Mouse (Mus musculus) limb, embryonic 13.5 days (tissue): Measurements from ENCODE around the gene Proser3. TPM values are rescaled to one million over a fixed set of nuclear protein-coding genes. Genes with fewer than 3 reads are reported as not detected.

ENCODE experiments used
- ATAC-seq: fragments of 200-750 bp; cut with Nextera tagmentation; 2 replicates; pipeline ENCODE4 v1.8.0; 2017; ENCODE audit warnings: low read depth, moderate number of reproducible peaks, moderate TSS enrichment; ENCODE audit not compliant: low FRiP score
- H3K27ac ChIP-seq: fragments of 300-500 bp; sonication (generic); 2 replicates; pipeline ENCODE4 v1.5.1; 2015; ENCODE audit warnings: inconsistent platforms, mild to moderate bottlenecking, moderate library complexity
- H3K27me3 ChIP-seq: fragments of 300-500 bp; sonication (generic); 2 replicates; pipeline ENCODE4 v1.6.1; 2015; ENCODE audit warnings: mild to moderate bottlenecking, inconsistent platforms
- H3K36me3 ChIP-seq: fragments of 300-500 bp; sonication (generic); 2 replicates; pipeline ENCODE4 v1.6.1; 2015; ENCODE audit warnings: inconsistent platforms, mild to moderate bottlenecking, moderate library complexity
- H3K4me1 ChIP-seq: fragments of 300-500 bp; sonication (generic); 2 replicates; pipeline ENCODE4 v1.6.1; 2015; ENCODE audit warnings: inconsistent platforms
- H3K4me2 ChIP-seq: fragments of 300-500 bp; sonication (generic); replicated peaks from 2 replicates; pipeline ENCODE4 v1.6.1; 2015; ENCODE audit warnings: inconsistent platforms, mild to moderate bottlenecking, moderate library complexity
- H3K4me3 ChIP-seq: fragments of 300-500 bp; sonication (generic); 2 replicates; pipeline ENCODE4 v1.5.1; 2015; ENCODE audit warnings: moderate library complexity, mild to moderate bottlenecking, inconsistent platforms
- H3K9ac ChIP-seq: fragments of 300-500 bp; sonication (generic); 2 replicates; pipeline ENCODE4 v1.6.1; 2015; ENCODE audit warnings: mild to moderate bottlenecking, inconsistent platforms
- H3K9me3 ChIP-seq: fragments of 300-500 bp; sonication (generic); 2 replicates; pipeline ENCODE4 v1.6.1; 2016; ENCODE audit warnings: inconsistent platforms
- WGBS: fragments of 180-500 bp; shearing (Covaris S2); methylation state at CpG from one replicate; pipeline ENCODE4 v1.1.7; 2015; 5-methylcytosine and 5-hydroxymethylcytosine counted together
- polyA plus RNA-seq: library from polyadenylated mRNA; unstranded; fragments of >200 nt; fragmentation: Nextera tagmentation; extraction: Ambion mirVana; gene quantifications from 2 replicates; pipeline ENCODE4 v1.2.1, GENCODE M21; 2015

The Proser3 gene
- polyA plus RNA-seq, 1 experiment from 2014 or later, result 13.9 TPM

GRCm38 (mm10) chr7:30567555-30567954, 15.5 kb upstream of the Proser3 start:
- no peak overlapping the region for H3K4me2 ChIP-seq
- 91% methylated on average over 11 of the region's 11 CpGs for WGBS
- H3K36me3 ChIP-seq, result peaks cover 70% of the 10 kb centered on the region
- no peak overlapping the region for H3K27ac ChIP-seq
- ATAC-seq, result no peak
- no peak overlapping the region for H3K4me3 ChIP-seq
- no peaks in the 10 kb centered on the region for H3K27me3 ChIP-seq
- H3K4me1 ChIP-seq, result peaks cover 7% of the 10 kb centered on the region
- no peak overlapping the region for H3K9ac ChIP-seq
- no peaks in the 10 kb centered on the region for H3K9me3 ChIP-seq

- H3K4me3 ChIP-seq, result no peak overlapping the region
These were observed 13.9 kb upstream of the Proser3 start for GRCm38 (mm10) chr7:30566033-30566432.

GRCm38 (mm10) chr7:30564970-30565571, 13.0 kb upstream of the Proser3 start, which contains the start of gene Igflr1:
Igflr1 (plus strand) TSS chr7:30565427.
- Histone ChIP-seq H3K4me1 (peaks cover 19% of the 10 kb centered on the region), H3K4me2 (peak within 1 kb of the TSS; percentile 82), H3K27ac (no peak within 1 kb of the TSS; the same call in 1 of the 2 replicates), H3K4me3 (peak within 1 kb of the TSS; percentile 74; the same call in 1 of the 2 replicates), H3K27me3 (no peaks in the 10 kb centered on the region), H3K36me3 (peaks cover 48% of the 10 kb centered on the region), H3K9me3 (no peaks in the 10 kb centered on the region), H3K9ac (no peak within 1 kb of the TSS)
- 96% methylated on average over 12 of the region's 12 CpGs for WGBS
- no peak for ATAC-seq

More at GRCm38 (mm10) chr7:30566033-30566432, 13.9 kb upstream of the Proser3 start:
- H3K36me3 ChIP-seq, result peaks cover 58% of the 10 kb centered on the region
- H3K27me3 ChIP-seq, result no peaks in the 10 kb centered on the region
- no peak overlapping the region for H3K27ac ChIP-seq
- WGBS, result 93% methylated on average over 9 of the region's 9 CpGs
- H3K4me1 ChIP-seq, result peaks cover 16% of the 10 kb centered on the region
- no peak overlapping the region for H3K4me2 ChIP-seq
- no peak overlapping the region for H3K9ac ChIP-seq
- no peaks in the 10 kb centered on the region for H3K9me3 ChIP-seq
- ATAC-seq, result no peak

GRCm38 (mm10) chr7:30563906-30564280, 11.8 kb upstream of the Proser3 start:
- Histone ChIP-seq H3K4me1 (peaks cover 25% of the 10 kb centered on the region), H3K9ac (peak overlapping the region; percentile 81), H3K4me2 (peak overlapping the region; percentile 82), H3K9me3 (no peaks in the 10 kb centered on the region), H3K27me3 (no peaks in the 10 kb centered on the region), H3K4me3 (peak overlapping the region; percentile 74), H3K36me3 (peaks cover 36% of the 10 kb centered on the region), H3K27ac (peak overlapping the region; percentile 97; the same call in 1 of the 2 replicates)
- 20% methylated on average over 6 of the region's 6 CpGs for WGBS
- ATAC-seq, result no peak

GRCm38 (mm10) chr7:30563117-30563905, 11.2 kb upstream of the Proser3 start, which contains the start of the genes U2af1l4, Gm49396 and Psenen:
U2af1l4 (plus strand) TSS chr7:30563301.
Gm49396 (plus strand) TSS chr7:30563344.
Psenen (minus strand) TSS chr7:30563627.
- H3K36me3 ChIP-seq, result peaks cover 30% of the 10 kb centered on the region
- H3K4me2 ChIP-seq, result peak within 1 kb of the TSS; percentile 82
- H3K4me3 ChIP-seq, result peak within 1 kb of the TSS; percentile 74
- peak; percentile 89 for ATAC-seq
- peak within 1 kb of the TSS; percentile 97 for H3K27ac ChIP-seq
- H3K4me1 ChIP-seq, result peaks cover 31% of the 10 kb centered on the region
- H3K9me3 ChIP-seq, result no peaks in the 10 kb centered on the region
- no peaks in the 10 kb centered on the region for H3K27me3 ChIP-seq
- WGBS, result under 1% methylated on average over 45 of the region's 45 CpGs
- H3K9ac ChIP-seq, result peak within 1 kb of the TSS; percentile 81

- H3K27ac ChIP-seq, result peak overlapping the region; percentile 73; the same call in 1 of the 2 replicates
These were observed 10.5 kb upstream of the Proser3 start for GRCm38 (mm10) chr7:30562526-30563116.

GRCm38 (mm10) chr7:30560296-30560695, 8.2 kb upstream of the Proser3 start:
- peak overlapping the region; percentile 96 for H3K4me2 ChIP-seq
- H3K27ac ChIP-seq, result no peak overlapping the region
- no peaks in the 10 kb centered on the region for H3K9me3 ChIP-seq
- peaks cover 27% of the 10 kb centered on the region for H3K36me3 ChIP-seq
- H3K27me3 ChIP-seq, result no peaks in the 10 kb centered on the region
- peaks cover 37% of the 10 kb centered on the region for H3K4me1 ChIP-seq
- H3K4me3 ChIP-seq, result no peak overlapping the region
- no peak overlapping the region for H3K9ac ChIP-seq
- 62% methylated on average over 2 of the region's 2 CpGs for WGBS
- ATAC-seq, result no peak

More at GRCm38 (mm10) chr7:30562526-30563116, 10.5 kb upstream of the Proser3 start:
- Histone ChIP-seq H3K4me1 (peaks cover 37% of the 10 kb centered on the region), H3K4me3 (peak overlapping the region; percentile 74), H3K27me3 (no peaks in the 10 kb centered on the region), H3K4me2 (peak overlapping the region; percentile 82), H3K36me3 (peaks cover 28% of the 10 kb centered on the region), H3K9ac (peak overlapping the region; percentile 81), H3K9me3 (no peaks in the 10 kb centered on the region)
- WGBS, result 1% methylated on average over 27 of the region's 27 CpGs
- no peak; the same call in 1 of the 2 replicates for ATAC-seq

- Histone ChIP-seq H3K27me3 (no peaks in the 10 kb centered on the region), H3K4me3 (peak within 1 kb of the TSS; percentile 68), H3K27ac (no peak within 1 kb of the TSS; the same call in 1 of the 2 replicates), H3K4me1 (peaks cover 37% of the 10 kb centered on the region), H3K36me3 (peaks cover 30% of the 10 kb centered on the region), H3K4me2 (peak within 1 kb of the TSS; percentile 96), H3K9me3 (no peaks in the 10 kb centered on the region), H3K9ac (peak within 1 kb of the TSS; percentile 78)
- peak; percentile 90 for ATAC-seq
- WGBS, result under 1% methylated on average over 20 of the region's 20 CpGs
These were observed 7.4 kb upstream of the Proser3 start, which contains the start of gene Lin37 for GRCm38 (mm10) chr7:30559443-30559954. Lin37 (minus strand) TSS chr7:30559838.

- no peak for ATAC-seq
- 14% methylated on average over 12 of the region's 12 CpGs for WGBS
These were observed 6.8 kb upstream of the Proser3 start for GRCm38 (mm10) chr7:30558656-30559442.

GRCm38 (mm10) chr7:30557901-30558514, 5.9 kb upstream of the Proser3 start:
- 91% methylated on average over 13 of the region's 13 CpGs for WGBS
- Histone ChIP-seq H3K9me3 (no peaks in the 10 kb centered on the region), H3K27ac (no peak overlapping the region), H3K9ac (peak overlapping the region; percentile 78), H3K4me3 (peak overlapping the region; percentile 68), H3K4me2 (peak overlapping the region; percentile 96), H3K27me3 (no peaks in the 10 kb centered on the region), H3K36me3 (peaks cover 36% of the 10 kb centered on the region), H3K4me1 (peaks cover 41% of the 10 kb centered on the region)
- no peak for ATAC-seq

More at GRCm38 (mm10) chr7:30558656-30559442, 6.8 kb upstream of the Proser3 start:
- Histone ChIP-seq H3K9me3 (no peaks in the 10 kb centered on the region), H3K36me3 (peaks cover 36% of the 10 kb centered on the region), H3K9ac (peak overlapping the region; percentile 78), H3K4me1 (peaks cover 35% of the 10 kb centered on the region), H3K4me2 (peak overlapping the region; percentile 96), H3K4me3 (peak overlapping the region; percentile 68), H3K27me3 (no peaks in the 10 kb centered on the region), H3K27ac (no peak overlapping the region; the same call in 1 of the 2 replicates)
